Mouse (Mus musculus): ENCODE measurements around the gene Prkar1b. TPM values are rescaled to one million over a fixed set of nuclear protein-coding genes. Genes with fewer than 3 reads are reported as not detected.

The Prkar1b gene
- polyA plus RNA-seq, 1 experiment from 2014 or later: 5.3 TPM

DNA sequence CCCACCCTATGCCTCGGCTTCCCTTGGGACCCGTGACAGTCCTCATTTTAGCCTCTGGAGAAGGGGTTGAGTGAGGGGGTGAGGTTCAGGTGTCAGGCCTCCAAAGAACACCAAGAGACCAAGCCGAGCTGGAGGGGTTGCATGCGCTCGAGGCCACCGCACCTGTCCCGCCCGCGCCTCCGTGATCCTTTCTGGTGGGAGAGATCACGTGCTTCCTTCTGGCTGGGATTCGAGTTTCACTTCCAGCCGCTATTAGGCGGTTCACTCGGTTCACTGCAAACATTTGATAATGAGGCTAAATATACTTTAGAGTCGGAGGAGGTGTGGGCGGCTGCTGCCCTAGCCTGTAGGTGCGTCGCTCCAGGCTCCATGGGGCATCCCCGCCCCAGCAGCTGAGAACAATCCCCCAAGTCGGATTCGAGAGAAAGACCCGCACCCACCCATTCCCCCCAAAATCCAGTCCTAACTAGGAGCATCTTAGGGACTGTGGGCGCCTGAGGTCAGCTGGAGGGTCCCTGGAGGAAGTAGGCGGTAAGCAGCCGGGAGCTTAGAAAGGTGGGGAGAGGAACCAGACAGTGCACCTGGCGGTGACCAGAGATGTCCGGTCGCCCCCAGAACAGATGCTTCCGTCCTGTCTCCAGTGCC is 151.7 kb downstream of the Prkar1b start:
- no peak overlapping the region for H3K9ac ChIP-seq (ENCODE audit: low read depth, low read length)
- H3K4me1 ChIP-seq (replicated peaks; ENCODE audit: control insufficient read depth, insufficient read depth, low read length): peaks cover 16% of the 10 kb centered on the region
- DNase-seq (ENCODE audit: low spot score) (no peak), ATAC-seq (replicated peaks; ENCODE audit: low FRiP score) (no peak)
- peak overlapping the region; percentile 29 for H3K4me3 ChIP-seq (ENCODE audit: low read depth, low read length)
- no peaks in the 10 kb centered on the region for H3K36me3 ChIP-seq (ENCODE audit: control insufficient read depth, insufficient read depth, low read length)
- WGBS: 3% methylated on average over 30 of the region's 30 CpGs
- H3K4me2 ChIP-seq: peak overlapping the region; percentile 53
- H3K9me3 ChIP-seq (ENCODE audit: control insufficient read depth, low read length): no peaks in the 10 kb centered on the region
- H3K27me3 ChIP-seq (replicated peaks; ENCODE audit: control insufficient read depth, insufficient read depth, low read length): peaks cover 75% of the 10 kb centered on the region
- no peak overlapping the region for H3K27ac ChIP-seq (ENCODE audit: low read depth, low read length)

DNA sequence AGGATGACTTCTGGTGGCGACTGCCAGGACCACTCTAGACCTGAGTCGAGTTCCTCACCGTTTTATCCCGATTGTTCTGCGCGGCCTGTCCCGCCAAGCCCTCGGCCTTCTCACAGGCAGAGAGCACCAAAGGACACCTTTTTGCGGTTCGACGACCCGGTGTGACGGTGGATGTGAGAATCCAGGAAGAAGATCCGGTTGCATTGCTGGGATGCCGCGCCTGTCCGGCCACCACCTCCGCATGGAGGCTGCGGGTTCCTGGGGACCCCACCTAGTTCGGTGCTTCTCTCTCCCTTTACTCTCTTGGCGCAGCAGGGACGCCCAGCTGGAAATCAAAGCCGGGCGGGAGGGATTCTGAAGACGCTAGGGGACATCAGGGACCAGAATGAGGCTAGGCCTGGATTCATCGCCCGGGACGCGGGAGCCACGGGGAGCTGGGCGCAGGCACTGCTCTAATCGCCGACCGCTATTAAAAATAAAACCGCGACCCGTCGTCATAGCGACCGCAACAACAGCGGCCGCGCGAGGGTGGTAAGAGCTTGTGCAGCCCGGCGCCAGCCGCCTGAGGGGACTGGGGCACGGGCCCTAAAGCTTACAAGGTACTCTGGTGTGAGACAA is 152.5 kb downstream of the Prkar1b start, which contains the start of gene Pdgfa:
TSS of gene Pdgfa (minus strand) at position 200 of the 618 bp plus-strand sequence.
- no peak for ATAC-seq (replicated peaks; ENCODE audit: low FRiP score)
- H3K4me1 ChIP-seq (replicated peaks; ENCODE audit: control insufficient read depth, insufficient read depth, low read length): peaks cover 16% of the 10 kb centered on the region
- peak; percentile 61 for DNase-seq (ENCODE audit: low spot score)
- no peak within 1 kb of the TSS for H3K9ac ChIP-seq (ENCODE audit: low read depth, low read length)
- no peaks in the 10 kb centered on the region for H3K9me3 ChIP-seq (ENCODE audit: control insufficient read depth, low read length)
- H3K36me3 ChIP-seq (ENCODE audit: control insufficient read depth, insufficient read depth, low read length): no peaks in the 10 kb centered on the region
- H3K4me2 ChIP-seq: peak within 1 kb of the TSS; percentile 77
- no peak within 1 kb of the TSS for H3K27ac ChIP-seq (ENCODE audit: low read depth, low read length)
- WGBS: 2% methylated on average over 48 of the region's 48 CpGs
- peaks cover 83% of the 10 kb centered on the region for H3K27me3 ChIP-seq (replicated peaks; ENCODE audit: control insufficient read depth, insufficient read depth, low read length)
- peak within 1 kb of the TSS; percentile 64 for H3K4me3 ChIP-seq (ENCODE audit: low read depth, low read length)

DNA sequence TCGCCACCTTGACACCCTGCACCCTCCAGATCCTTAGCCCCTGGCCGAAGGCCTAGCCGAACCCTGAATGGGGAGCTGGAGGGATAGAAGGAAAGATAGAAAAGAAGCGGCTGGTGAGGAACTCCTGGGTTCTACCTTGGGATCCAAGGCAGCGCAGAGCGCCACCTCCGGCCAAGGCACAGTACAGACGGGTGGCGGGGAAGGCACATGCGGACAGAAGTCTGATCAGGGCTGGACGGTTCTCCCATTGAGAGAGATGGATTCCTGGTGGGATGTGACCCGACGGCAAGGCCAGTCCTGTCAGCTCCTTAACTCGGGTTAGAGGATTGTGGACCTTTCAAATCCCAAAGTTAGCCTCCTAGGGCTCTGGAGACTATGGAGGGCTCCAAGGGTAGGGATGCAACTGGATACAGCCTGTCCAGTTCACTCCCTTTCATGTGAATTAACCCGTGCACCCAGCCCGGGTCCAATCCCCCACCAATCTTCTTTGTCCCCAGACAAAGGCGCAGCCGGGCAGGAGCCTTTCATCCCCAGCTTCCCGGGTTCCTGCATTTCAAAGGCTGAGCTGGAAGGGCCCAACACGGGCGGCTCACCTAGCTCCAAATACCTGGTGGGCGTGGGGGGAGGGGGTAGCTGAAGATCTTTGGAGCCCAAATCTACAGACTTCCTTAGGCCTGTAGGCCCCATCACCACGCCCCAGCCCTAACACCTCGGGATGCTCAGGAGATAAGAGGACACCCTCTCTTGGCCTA is 153.3 kb downstream of the Prkar1b start:
- Histone ChIP-seq H3K27me3 (replicated peaks; ENCODE audit: control insufficient read depth, insufficient read depth, low read length) (peaks cover 91% of the 10 kb centered on the region), H3K4me2 (peak overlapping the region; percentile 77), H3K9ac (ENCODE audit: low read depth, low read length) (no peak overlapping the region), H3K4me3 (ENCODE audit: low read depth, low read length) (peak overlapping the region; percentile 64; the same call in 1 of the 2 replicates), H3K27ac (ENCODE audit: low read depth, low read length) (no peak overlapping the region), H3K4me1 (replicated peaks; ENCODE audit: control insufficient read depth, insufficient read depth, low read length) (peaks cover 16% of the 10 kb centered on the region), H3K36me3 (ENCODE audit: control insufficient read depth, insufficient read depth, low read length) (no peaks in the 10 kb centered on the region), H3K9me3 (ENCODE audit: control insufficient read depth, low read length) (no peaks in the 10 kb centered on the region)
- ATAC-seq (replicated peaks; ENCODE audit: low FRiP score) (peak; percentile 19; the same call in 1 of the 2 replicates), DNase-seq (ENCODE audit: low spot score) (peak; percentile 40)
- WGBS: 6% methylated on average over 24 of the region's 24 CpGs

DNA sequence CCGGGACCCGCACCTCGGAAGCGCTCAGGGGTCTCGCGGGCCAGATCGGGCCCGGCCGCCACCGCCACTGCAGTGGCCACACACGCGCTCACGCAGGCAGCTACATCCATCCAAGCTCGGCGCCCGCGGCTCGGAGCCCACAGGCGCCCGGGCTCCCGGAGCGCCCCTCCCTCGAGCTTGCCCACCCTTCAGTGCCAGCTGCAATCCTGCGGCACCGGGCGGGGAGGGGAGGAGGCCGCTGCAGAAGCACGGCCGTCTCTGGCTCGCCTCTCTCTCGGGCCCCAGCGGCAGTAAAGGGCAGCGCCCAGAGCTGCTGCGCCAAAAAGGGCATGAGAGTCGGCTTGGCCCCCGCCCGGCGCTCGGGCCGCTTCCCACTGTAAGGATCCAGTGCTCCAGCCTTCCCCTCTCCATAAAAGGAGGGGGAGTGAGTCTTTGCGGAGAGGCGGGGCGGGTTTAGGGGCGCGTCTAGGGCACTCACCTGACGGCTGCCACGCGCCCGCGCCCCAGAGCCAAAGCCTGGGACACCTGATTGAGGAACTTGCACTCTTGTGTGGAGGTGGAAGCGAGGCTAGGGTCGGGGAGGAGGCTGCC is 154.0 kb downstream of the Prkar1b start:
- Histone ChIP-seq H3K9me3 (ENCODE audit: control insufficient read depth, low read length) (no peaks in the 10 kb centered on the region), H3K4me1 (replicated peaks; ENCODE audit: control insufficient read depth, insufficient read depth, low read length) (peaks cover 16% of the 10 kb centered on the region), H3K27ac (ENCODE audit: low read depth, low read length) (no peak overlapping the region), H3K4me2 (peak overlapping the region; percentile 77), H3K4me3 (ENCODE audit: low read depth, low read length) (peak overlapping the region; percentile 64), H3K27me3 (replicated peaks; ENCODE audit: control insufficient read depth, insufficient read depth, low read length) (peaks cover 97% of the 10 kb centered on the region), H3K9ac (ENCODE audit: low read depth, low read length) (peak overlapping the region; percentile 38), H3K36me3 (ENCODE audit: control insufficient read depth, insufficient read depth, low read length) (no peaks in the 10 kb centered on the region)
- WGBS: 2% methylated on average over 45 of the region's 52 CpGs
- ATAC-seq (replicated peaks; ENCODE audit: low FRiP score): peak; percentile 21
- peak; percentile 67 for DNase-seq (ENCODE audit: low spot score)

DNA sequence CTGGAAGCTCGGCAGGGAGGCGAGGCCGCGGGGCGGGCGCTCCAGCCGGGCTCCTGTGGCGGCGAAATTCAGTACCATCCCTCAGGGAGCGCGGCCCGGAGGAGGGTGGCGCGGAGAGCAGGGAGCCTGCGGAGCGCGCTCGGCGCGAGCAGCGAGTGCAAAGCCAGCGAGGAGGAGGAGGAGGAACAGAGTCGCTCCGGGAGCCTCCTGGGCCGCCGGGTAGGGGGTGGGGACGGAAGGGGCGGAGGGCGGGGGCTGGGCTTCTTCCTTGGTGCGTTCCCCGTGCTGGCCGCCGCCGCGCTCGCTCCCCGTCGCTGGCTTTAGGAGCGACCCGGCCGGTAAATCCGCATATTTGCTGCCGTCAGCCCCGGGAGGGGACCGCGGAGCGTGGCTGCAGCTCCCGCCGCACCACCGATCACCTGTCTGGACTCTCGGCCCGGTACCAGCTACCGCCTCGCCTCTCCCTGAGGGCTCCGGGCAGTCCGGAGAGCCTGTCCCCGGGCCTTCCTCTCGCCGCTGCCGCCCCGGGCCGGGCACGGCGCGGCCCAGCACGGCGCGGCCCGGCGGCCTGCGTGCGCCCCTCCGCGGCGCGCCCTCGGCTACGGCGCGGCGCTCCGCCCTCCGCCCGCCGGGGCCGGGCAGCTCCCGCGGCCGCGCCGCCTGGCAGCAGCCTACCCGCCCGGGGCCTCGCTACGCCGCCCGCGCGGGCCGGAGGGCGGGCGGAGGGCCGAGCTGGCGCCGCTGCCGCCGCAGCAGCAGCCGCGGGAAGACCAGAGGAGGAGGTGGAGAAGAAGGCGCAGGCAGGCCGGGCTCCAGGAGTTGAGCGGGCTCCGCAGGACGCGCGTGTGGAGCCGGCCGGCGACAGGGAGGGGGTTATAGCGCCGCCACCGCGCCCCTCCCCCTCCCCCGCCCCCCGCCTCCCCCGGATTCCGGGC is 154.7 kb downstream of the Prkar1b start:
- ATAC-seq (replicated peaks; ENCODE audit: low FRiP score) (peak; percentile 40), DNase-seq (ENCODE audit: low spot score) (peak; percentile 74)
- H3K4me2 ChIP-seq: peak overlapping the region; percentile 77
- H3K4me3 ChIP-seq (ENCODE audit: low read depth, low read length): peak overlapping the region; percentile 64
- H3K27me3 ChIP-seq (replicated peaks; ENCODE audit: control insufficient read depth, insufficient read depth, low read length): peaks cover 99% of the 10 kb centered on the region
- peaks cover 16% of the 10 kb centered on the region for H3K4me1 ChIP-seq (replicated peaks; ENCODE audit: control insufficient read depth, insufficient read depth, low read length)
- H3K9me3 ChIP-seq (ENCODE audit: control insufficient read depth, low read length): no peaks in the 10 kb centered on the region
- under 1% methylated on average over 102 of the region's 127 CpGs for WGBS
- peak overlapping the region; percentile 32; the same call in 1 of the 2 replicates for H3K27ac ChIP-seq (ENCODE audit: low read depth, low read length)
- H3K36me3 ChIP-seq (ENCODE audit: control insufficient read depth, insufficient read depth, low read length): no peaks in the 10 kb centered on the region
- peak overlapping the region; percentile 38 for H3K9ac ChIP-seq (ENCODE audit: low read depth, low read length)

DNA sequence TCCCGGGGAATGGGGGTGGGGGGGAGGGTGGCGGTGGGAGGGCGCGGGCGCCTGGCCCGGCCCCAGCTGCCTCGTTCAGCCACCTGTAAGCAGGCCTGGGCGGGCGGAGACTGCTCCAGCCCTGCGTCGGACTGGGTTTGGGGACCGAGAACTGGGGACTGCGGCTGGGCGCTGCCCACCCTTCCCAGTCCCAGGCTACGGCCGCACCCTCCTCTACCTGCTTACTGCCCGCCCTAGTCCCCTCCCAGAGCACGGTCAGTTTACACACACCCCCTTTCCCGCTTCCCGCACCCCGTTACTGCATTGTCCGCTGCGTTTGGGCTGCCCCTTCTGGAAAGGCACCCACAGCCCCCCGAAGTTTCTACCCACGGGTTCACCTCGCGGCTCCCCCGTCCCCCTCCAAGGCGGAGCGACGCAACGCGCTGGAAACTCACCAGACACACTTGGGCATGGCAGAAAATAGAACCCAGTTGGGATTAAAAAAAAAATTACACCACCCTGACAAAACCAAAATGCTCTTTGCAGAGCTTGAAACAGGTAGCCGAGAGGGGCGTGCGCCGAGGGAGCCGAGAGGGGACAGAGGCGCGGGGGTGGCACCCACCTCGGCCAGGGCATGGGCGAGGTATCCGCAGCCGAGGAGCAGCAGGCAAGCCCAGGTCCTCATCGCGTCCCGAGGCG is 155.6 kb downstream of the Prkar1b start:
- peaks cover 16% of the 10 kb centered on the region for H3K4me1 ChIP-seq (replicated peaks; ENCODE audit: control insufficient read depth, insufficient read depth, low read length)
- H3K36me3 ChIP-seq (ENCODE audit: control insufficient read depth, insufficient read depth, low read length): no peaks in the 10 kb centered on the region
- ATAC-seq (replicated peaks; ENCODE audit: low FRiP score): peak; percentile 24; the same call in 1 of the 2 replicates
- peak overlapping the region; percentile 1; the same call in 1 of the 2 replicates for H3K9ac ChIP-seq (ENCODE audit: low read depth, low read length)
- 2% methylated on average over 48 of the region's 48 CpGs for WGBS
- no peaks in the 10 kb centered on the region for H3K9me3 ChIP-seq (ENCODE audit: control insufficient read depth, low read length)
- peak; percentile 46 for DNase-seq (ENCODE audit: low spot score)
- H3K27me3 ChIP-seq (replicated peaks; ENCODE audit: control insufficient read depth, insufficient read depth, low read length): peaks cover 92% of the 10 kb centered on the region
- peak overlapping the region; percentile 77 for H3K4me2 ChIP-seq
- peak overlapping the region; percentile 64 for H3K4me3 ChIP-seq (ENCODE audit: low read depth, low read length)
- no peak overlapping the region for H3K27ac ChIP-seq (ENCODE audit: low read depth, low read length)

DNA sequence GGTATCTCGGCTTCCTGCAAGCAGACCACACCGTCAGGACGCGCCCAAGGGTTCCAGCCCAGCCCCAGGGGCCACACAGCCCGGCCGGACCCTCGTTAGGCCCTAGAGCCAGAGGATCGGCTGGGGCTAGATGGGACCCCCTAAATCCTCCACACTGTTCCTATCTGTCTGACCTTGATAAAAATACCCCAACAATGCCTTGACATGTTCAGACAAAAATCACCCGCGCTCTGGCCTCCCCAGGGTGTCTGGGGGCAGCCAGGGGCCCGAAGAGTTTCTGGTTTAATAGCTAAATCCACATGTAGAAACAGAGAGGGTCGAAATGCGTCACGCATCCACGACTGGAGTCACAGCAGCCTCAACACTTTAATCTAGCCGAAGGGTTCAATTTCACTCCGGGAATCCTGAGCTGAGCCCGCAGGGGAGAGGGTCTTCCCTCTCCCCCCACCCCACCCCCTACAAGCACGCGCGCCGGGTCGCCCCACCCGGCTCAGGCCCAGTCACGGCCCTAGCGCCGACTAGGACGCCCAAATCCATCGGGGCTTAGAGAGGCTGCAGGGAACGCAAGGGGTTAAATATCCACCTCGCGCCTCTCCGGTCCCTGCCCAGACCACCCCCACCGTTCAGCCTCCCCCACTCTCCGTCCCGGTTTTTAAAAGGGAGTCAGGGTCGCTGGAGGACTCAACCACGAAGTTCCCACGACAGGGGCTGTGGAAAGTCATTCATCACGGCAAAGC is 156.3 kb downstream of the Prkar1b start:
- 1% methylated on average over 37 of the region's 40 CpGs for WGBS
- Histone ChIP-seq H3K27ac (ENCODE audit: low read depth, low read length) (no peak overlapping the region), H3K9ac (ENCODE audit: low read depth, low read length) (no peak overlapping the region), H3K4me1 (replicated peaks; ENCODE audit: control insufficient read depth, insufficient read depth, low read length) (peaks cover 16% of the 10 kb centered on the region), H3K36me3 (ENCODE audit: control insufficient read depth, insufficient read depth, low read length) (no peaks in the 10 kb centered on the region), H3K4me3 (ENCODE audit: low read depth, low read length) (peak overlapping the region; percentile 64), H3K9me3 (ENCODE audit: control insufficient read depth, low read length) (no peaks in the 10 kb centered on the region), H3K27me3 (replicated peaks; ENCODE audit: control insufficient read depth, insufficient read depth, low read length) (peaks cover 87% of the 10 kb centered on the region), H3K4me2 (peak overlapping the region; percentile 77)
- DNase-seq (ENCODE audit: low spot score): no peak
- ATAC-seq (replicated peaks; ENCODE audit: low FRiP score): no peak
